Mouse (Mus musculus) common myeloid progenitor, adult 5-6 weeks (primary cell): Measurements from ENCODE around the gene Thrb. TPM values are rescaled to one million over a fixed set of nuclear protein-coding genes. Genes with fewer than 3 reads are reported as not detected.

Experiments
- ATAC-seq: replicated peaks from 2 replicates; pipeline ENCODE4 v1.8.0; 2016; ENCODE audit warnings: low read depth, mild to moderate bottlenecking, moderate TSS enrichment, inconsistent platforms; ENCODE audit not compliant: poor library complexity, severe bottlenecking
- total RNA-seq: library from RNA; stranded (forward); fragments of 200-1000, 187-1606 nt; gene quantifications from 2 replicates; pipeline ENCODE4 v1.2.3, GENCODE M21; 2017

The Thrb gene
- total RNA-seq, 1 experiment from 2014 or later = 0.73 TPM

DNA sequence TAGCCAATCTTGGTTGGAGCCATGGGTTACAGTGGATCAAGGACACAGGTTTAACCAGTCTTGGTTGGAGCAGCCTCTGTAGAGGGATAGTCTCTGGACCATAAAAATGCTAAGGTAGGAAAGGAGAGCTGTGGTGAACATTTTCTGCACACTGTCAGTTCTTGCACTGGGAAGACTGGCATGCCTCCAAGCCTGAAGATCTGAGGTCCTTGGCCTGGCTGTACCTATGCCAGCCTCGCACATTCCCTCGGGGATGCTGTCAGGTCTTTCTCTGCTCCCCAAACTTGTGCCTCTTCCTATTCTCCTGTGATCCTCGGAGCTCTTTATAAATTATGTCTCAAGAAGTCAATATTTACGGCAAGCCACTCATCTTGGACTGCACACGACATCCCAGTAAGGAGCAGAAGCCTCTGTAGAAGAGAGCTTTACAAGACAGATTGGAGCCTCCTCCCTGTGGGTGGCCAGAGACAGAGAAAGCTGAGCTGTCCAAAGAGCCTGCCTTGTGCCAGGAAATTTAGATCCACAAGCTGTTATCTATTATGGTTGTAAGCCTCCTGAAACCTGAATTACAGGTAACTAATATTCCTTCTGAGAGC lies 199.8 kb downstream of the Thrb start:
- no peak for ATAC-seq

DNA sequence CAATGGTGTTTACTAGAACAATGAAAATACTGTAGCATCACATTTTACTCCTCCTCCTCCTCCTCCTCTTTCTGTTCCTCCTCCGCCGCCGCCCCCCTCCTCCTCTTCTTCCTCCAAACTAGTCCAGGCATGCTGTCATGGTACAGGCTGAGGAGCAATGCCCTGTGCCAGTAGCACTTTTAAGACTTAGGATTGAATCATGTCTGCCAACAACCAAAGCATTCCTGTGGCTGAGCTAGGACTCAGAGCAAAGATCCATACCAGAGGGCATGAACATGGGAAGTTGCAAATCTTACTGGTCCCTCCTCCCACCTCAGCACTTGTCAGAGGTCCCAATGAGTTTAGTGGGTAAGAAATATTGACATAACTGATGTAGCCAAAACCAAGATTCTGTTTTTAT lies 202.6 kb downstream of the Thrb start:
- ATAC-seq = no peak

DNA sequence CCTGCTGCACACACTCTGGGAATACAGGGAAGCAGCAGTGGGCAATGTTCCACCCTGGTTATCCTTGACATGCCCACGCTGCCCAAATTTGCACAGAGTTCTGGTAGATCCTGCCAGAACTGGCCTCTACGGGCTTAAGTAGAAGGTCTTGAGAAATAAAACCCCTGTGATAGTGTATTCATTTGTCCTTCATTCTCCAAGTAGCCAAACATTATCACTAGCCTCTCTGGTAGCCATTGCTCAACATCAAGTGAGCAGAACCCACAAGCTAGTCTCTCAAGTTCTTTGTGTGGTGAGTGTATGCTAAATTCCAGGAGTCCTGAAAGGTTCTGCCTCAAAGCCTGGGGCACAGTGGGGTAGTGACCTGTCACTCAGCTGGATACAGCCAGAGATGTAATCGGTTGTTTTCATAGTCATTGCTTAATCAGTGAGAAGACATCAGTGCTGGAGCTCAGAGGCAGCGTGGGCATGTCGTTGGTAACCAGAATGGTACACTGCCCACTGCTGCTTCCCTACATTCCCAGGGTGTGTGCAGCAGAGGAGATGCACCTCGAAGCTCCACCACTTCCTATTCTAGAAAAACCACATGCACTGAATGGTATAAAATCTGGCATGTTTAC lies 203.8 kb downstream of the Thrb start:
- peak; percentile 39 for ATAC-seq

DNA sequence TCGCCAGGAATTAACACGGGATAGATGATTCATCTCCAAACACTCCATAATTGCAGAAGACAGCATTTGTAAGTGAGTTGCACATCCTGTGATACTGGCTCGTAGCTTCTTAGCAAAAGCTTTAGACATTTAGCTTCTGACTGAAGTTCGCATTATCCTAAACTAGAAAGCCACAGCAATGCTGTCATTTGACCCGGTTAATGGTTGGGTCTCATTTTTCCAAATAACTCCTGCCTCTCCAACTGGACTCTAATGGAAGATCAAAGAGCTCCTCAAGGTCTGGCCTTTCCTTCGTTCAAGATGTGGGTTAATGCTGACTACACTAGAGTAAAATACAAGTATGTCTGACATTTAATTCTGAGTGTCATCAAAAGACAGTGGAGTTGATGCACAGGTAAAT lies 208.3 kb downstream of the Thrb start:
- ATAC-seq = no peak

DNA sequence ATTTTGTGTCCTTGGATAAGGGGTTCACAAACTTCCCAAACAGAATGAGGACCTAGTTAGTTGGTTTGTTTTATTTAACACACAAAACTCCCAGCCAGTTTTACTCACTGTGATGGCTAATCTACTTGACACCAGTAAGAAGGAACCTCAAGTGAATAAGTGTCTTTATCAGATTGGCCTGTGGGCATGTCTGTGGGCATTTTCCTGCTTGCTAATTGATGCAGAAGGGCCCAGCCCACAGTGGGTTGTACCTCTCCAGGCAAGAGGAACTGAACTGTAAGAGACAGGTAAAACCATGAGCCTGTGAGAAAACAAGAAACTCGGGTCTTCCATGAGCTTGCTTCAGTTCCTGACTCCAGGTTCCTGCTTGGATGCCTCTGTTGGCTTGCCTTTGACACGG lies 215.9 kb downstream of the Thrb start:
- ATAC-seq = peak; percentile 47

DNA sequence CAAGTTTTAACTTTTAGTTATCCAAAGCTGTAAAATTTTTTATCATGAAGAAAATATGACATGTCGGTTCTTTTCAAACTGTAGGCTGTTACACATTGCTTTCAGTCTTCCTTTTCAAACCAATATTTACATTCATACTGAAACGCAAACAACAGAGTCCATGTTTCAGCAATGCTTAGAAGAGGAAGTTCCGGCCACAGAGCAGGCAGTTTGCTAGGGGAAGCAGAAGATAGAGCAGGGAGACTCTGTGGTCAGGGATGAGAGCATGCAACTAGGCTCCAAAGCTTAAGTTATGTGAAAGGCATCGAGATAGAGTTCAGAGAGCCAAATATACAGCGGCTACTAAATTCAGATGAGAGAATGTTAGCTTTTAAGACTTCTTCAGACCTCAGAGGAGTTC lies 219.4 kb downstream of the Thrb start:
- ATAC-seq = peak; percentile 97

DNA sequence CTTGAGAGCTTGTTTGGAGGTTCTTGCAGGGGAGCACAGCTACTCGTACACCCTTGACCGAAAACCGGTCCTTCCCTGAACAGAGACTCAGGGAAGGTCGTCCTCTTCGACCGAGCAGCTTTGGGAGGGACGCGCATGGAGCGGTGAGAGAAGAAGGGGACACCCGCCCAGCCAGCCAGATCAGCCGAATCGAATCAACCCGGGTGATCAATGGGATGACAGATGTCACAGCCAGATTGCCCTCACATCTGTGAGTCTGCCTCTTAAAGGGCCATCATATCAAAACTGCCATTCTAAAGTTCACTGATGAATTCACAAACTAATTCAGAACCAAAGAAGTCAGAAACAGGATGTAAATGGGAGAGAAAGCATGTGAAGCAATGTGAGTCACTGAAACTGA lies 224.8 kb downstream of the Thrb start:
- ATAC-seq = no peak

DNA sequence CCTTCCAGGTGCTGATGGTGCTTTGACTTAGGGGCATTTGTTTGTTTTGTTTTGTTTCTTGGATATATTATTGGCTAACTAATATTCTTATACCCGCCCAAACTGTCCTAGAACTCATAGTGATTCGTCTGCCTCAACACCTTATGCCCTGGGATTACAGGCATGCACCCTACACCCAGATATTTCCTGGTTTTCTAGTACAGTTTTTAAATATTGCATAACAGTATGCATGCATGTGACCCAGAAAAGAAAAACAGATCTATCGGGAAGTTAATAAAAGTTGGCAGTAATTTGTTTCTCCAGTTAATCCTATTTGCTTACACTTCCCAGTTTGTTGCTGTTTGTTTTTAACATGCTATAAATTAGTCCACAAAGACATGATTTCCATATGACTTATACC lies 225.3 kb downstream of the Thrb start:
- no peak for ATAC-seq

DNA sequence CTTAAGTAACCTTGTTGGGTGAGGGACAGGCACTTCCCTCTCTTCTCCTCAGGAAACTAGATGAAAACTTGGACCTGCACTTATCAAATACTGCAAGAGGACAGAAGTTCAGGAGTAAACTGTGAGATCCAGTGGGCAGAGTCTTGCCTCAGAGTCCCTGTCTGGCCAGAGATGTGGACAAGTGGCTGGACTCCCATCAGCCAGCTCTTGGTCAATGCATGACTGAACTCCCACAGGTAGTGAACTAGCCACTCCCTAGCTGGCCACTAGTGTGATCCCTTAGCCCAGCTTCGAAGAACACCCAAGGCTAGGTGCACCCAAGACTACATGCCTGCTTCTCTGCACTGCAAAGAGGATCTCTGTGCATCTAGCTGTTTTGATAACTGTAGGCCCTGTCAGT lies 234.7 kb downstream of the Thrb start:
- no peak for ATAC-seq

DNA sequence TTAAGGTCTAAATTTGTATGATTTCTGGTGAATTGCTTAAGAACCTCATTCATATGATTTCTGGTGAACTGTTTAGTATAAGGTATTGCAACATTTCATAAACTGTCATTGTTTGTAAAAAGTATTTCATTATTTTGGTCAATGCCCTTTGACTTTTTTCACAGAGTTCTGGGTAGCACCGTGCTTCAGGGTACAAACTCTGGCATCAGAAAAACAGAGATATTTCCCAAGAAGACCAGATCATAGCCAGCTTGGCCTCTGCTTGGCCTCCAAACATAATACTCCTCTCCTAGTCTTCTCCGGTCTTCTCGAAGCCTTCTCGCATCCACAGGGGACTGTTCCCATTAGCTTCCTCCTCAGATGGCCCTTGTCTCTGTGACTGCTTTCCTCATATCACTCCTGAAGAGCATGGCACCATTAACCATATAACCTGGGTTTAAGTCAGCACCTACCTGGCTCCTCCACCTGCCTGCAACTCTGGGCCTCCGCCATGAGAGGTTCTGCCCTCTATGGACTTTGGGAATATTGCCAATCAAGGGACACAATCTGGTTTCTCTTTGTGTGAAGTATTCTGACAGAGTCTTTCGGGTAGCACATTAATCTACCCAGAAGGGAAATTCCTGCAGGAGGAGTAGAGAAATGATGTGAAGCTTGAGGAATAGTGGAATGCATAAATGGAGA lies 239.8 kb downstream of the Thrb start:
- ATAC-seq = no peak

DNA sequence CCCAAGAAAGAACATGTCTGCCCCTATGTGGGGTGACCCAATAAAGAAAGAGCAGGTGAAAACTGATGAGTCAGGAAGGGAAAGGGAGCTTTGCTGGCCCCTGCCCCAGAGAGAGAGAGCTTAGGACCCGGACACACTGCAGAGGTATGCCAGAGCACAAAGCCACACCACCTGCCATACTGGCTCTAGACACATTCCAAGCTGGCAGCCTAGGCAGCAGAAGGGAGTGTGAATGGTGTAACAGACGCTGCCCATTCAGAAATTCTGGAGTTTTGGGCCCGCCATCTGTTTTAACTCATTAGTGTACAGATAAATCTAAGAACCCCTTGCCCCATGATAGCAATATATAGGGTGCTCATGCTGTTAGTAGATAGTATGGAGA lies 240.3 kb downstream of the Thrb start:
- no peak for ATAC-seq

DNA sequence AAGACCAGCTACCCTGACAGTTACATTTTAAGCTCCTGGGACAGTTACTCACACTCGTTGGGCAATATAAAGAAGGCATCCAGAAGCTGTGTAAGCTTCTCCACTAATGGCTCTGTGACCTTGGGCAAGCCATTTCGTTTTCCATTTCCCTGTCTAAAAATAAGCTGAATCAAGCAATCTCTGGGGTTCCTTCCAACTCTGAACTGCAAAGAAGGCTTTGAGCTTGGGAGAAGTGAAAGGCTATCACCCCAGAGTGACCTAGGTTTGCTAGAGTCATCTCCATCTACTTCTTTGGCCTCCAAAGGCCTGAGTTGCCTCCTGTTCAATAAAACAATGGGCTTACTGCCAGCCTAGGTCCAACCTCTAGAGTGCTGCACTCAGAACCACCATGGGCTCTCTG lies 242.4 kb downstream of the Thrb start:
- ATAC-seq = no peak

DNA sequence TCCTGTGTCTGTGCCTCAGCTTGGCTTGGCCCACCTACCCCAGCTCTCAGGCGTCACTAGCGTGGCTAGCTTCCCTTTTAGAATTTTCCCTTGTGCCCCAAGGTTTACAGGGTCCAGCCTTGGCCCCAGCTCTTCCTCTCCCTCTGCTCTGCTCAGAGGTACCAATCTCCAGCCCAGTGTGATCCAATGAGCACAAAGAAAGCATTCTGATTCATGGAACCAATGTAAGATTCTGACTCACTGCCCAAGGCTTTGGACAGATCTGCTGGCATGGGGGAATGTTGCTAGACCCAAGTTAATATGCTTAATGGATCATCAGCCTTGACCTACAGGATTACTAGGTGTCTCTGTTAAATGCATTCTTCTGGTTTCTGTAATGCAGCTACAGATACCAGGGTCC lies 243.1 kb downstream of the Thrb start:
- ATAC-seq = no peak

DNA sequence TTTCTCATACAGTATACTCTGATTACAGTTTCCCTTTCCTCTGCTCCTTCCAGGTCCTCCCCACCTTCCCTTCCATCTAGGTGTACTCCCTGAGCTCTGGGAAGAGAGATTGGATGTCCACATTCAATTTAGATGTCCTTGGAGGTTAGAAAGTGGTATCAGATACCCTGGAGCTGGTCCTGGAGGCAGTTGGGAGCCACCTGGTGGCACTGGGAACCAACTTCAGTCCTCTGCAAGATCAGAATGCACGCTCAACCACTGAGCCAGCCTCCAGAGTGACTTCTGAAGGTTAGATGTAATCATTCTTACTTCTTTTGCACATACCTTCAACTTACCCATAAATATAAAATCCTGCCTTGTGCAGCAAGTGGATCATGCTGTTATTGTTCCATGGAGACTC lies 244.5 kb downstream of the Thrb start:
- peak; percentile 72 for ATAC-seq

DNA sequence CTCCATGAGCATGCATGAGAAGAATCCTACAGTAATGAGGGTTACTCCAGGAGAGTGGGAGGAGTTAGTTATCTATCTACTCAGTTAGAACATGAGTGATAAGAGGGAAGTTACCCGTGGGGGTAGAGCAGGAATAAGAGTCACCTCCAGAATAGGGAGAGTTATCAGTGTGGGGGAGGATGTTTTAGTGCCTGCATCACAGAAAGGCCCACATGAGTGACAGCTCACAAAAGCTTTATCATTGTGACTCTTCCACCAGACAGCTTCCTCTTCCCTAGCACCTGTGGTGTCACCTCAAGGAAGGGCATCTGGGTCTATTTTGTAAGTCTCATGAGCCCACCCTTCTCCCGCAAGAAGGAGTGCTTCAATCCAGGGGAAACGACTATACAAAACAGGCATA lies 245.6 kb downstream of the Thrb start:
- ATAC-seq = peak; percentile 61

DNA sequence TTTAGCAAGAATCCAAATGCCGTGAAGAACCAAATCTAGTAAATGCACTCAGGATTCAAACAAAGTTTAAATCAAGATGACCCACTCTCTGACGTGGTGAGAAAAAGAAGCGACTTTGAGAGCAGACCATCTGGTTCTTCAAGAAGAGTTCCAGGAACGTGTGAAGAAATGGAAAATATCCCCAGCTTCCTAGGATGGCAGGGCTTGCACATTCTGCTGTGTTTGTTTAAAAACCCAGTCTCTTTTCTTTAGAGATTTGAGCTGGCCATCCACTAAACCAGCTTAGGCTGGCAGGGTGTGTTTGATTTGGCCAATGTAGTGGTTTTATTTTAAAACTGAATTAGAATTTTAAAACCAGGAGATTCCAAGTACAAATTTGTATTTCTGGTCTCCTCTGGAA lies 246.9 kb downstream of the Thrb start:
- ATAC-seq = no peak

DNA sequence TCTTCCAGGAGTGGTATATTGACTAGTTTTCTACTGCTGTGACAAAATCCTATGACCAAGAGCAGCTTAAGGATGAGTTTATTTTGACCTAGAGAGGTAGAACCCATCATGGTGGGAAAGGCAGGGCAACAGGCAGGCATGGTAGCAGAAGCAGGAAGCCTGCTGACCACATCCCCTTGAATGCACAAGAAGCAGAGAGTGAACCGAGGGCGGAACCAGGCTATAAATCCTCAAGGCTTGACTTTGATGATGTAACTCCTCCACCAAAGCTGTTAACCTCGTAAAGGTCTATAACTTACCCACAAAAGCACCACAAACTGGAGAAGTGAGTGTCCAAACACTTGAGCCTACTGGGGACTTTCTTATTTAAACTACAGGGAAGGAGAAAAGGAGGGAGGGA lies 251.1 kb downstream of the Thrb start:
- peak; percentile 45; the same call in 1 of the 2 replicates for ATAC-seq

DNA sequence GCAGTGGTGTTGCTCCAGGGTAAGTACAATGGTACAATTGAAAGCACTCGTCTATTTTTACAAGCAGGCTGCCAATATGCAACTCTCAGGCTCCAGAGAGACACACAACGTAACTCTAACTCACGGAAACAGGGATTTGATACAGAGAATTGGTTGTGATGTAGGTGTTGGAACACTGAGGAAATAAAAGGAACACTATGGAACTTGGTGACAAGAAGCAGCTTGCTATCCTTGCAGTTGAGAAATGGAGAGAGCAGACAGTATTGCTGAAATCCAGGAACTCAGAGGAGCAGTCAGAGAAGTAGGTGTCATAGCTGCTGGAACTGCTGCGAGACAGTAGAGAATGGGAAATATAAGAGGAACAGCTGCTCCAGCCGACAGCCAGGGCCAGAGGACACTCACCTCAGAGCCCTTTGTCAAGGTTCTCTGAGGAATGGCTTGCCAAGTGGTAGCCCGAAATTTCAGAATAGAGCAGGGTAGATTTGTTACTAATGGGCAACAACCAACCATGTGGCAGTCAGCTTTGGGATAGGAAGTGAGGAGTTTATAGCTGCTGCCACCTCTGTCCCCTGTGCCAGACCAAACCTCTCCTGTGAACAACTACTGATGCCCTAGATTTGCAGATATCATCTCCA lies 252.6 kb downstream of the Thrb start:
- ATAC-seq = no peak

DNA sequence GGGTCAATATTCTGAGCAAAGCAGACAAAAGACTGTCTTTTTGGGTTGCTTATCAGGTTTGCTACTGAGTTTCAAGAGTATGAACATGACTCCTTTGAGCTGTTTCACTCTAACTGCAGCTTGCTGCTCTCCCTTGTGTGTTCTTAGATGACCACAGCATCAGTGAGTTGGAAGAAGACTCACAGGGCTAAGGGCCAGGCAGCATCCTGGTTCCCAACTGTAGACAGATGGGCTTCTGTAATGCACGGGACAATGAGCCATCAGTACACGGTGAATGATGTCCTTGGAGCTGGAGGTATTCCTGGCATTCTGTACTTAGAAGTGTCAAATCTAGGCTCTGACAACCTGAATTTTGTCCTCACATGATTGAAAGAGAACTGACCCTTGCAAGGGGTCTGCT lies 255.5 kb downstream of the Thrb start:
- no peak for ATAC-seq

DNA sequence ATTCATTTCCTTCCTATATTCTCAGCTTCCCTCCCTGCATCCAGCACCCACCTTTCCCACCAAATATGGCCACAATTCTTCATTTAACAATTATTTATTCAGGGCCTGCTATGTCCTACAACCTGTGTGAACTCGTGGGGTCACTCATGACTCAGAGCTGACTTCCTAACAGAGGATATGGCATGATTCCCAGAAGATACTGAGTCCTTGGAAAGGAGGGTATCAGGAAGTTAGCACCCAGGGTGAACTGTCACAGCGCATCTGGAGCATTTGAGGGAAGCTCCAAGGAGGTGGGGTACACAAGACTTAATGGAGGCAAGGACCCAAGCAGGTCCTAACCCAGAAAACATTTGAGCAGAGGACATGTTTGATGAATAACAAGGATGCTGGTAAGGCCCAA lies 256.6 kb downstream of the Thrb start:
- ATAC-seq = 0 out of 2 replicates have a peak, but pooled peaks have one; percentile 5

DNA sequence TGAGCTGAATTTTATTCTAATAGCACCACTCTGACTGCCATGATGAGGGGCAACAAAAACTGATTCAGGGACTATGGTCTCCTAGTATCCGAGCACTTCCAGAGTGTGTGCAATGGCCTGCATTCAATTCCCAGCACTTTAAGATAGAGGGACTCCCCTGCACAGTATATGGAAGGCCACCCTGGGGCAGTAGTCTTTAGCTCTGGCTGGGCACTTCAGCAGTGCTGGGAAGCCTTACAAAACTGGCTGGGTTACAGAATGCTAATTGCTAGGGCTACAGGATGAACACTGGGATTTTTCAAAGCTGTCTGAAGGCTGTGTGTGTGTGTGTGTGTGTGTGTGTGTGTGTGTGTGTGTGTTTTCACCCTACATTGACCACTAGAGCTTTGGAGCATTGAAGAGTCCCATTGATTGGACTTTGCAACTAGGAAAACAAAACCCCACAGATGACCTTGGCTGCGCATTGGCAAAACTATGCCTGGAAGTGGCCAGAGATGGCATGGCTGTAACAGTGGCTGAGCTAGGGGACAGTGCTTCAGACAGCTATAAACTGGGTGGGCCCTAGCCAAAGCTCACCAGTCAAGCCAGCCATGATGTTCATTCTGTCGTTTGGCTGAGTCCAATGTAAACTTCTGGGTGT lies 257.2 kb downstream of the Thrb start:
- no peak for ATAC-seq
